Mouse (Mus musculus): ENCODE measurements at regions not wholly inside any gene's neighbourhood (a gene's known extent, or its start where the extent isn't known, plus 50 kb on each side); places are given as distances from the start of the nearest gene placed in this dataset.
A peak's percentile ranks its signal among the peaks of the same experiment; 100 is the strongest.

GRCm38 (mm10) chr8:126713602-126714145 lies 119.9 kb upstream of the Irf2bp2 start:
- Histone ChIP-seq H3K4me3 (replicated peaks; ENCODE audit: low read length) (no peak overlapping the region), H3K36me3 (ENCODE audit: control insufficient read depth, insufficient read depth, low read length) (no peaks in the 10 kb centered on the region), H3K27ac (ENCODE audit: low read length) (no peak overlapping the region), H3K4me1 (ENCODE audit: control insufficient read depth, insufficient read depth, low read length) (peaks cover 16% of the 10 kb centered on the region), H3K27me3 (ENCODE audit: control insufficient read depth, insufficient read depth, low read length) (no peaks in the 10 kb centered on the region), H3K9ac (ENCODE audit: low read length) (no peak overlapping the region), H3K9me3 (replicated peaks; ENCODE audit: control insufficient read depth, low read length) (no peaks in the 10 kb centered on the region), H3K4me2 (ENCODE audit: low read depth, low read length) (no peak overlapping the region)
- peak; percentile 21; the same call in 1 of the 2 replicates for ATAC-seq (ENCODE audit: insufficient read depth, low FRiP score)
- WGBS: 34% methylated on average over 8 of the region's 8 CpGs

GRCm38 (mm10) chr8:126713181-126713580 lies 119.4 kb upstream of the Irf2bp2 start:
- no peak overlapping the region for H3K4me3 ChIP-seq (replicated peaks; ENCODE audit: low read length)
- H3K27me3 ChIP-seq (ENCODE audit: control insufficient read depth, insufficient read depth, low read length): no peaks in the 10 kb centered on the region
- H3K4me1 ChIP-seq (ENCODE audit: control insufficient read depth, insufficient read depth, low read length): peaks cover 18% of the 10 kb centered on the region
- H3K4me2 ChIP-seq (ENCODE audit: low read depth, low read length): no peak overlapping the region
- 0 out of 2 replicates have a peak overlapping the region, but pooled peaks have one; percentile 36 for H3K27ac ChIP-seq (ENCODE audit: low read length)
- 49% methylated on average over 4 of the region's 4 CpGs for WGBS
- H3K9me3 ChIP-seq (replicated peaks; ENCODE audit: control insufficient read depth, low read length): no peaks in the 10 kb centered on the region
- H3K36me3 ChIP-seq (ENCODE audit: control insufficient read depth, insufficient read depth, low read length): no peaks in the 10 kb centered on the region
- H3K9ac ChIP-seq (ENCODE audit: low read length): no peak overlapping the region
- ATAC-seq (ENCODE audit: insufficient read depth, low FRiP score): no peak

GRCm38 (mm10) chr8:126712749-126713148 lies 119.0 kb upstream of the Irf2bp2 start:
- H3K4me2 ChIP-seq (ENCODE audit: low read depth, low read length): no peak overlapping the region
- H3K27me3 ChIP-seq (ENCODE audit: control insufficient read depth, insufficient read depth, low read length): no peaks in the 10 kb centered on the region
- H3K4me1 ChIP-seq (ENCODE audit: control insufficient read depth, insufficient read depth, low read length): peaks cover 18% of the 10 kb centered on the region
- no peaks in the 10 kb centered on the region for H3K36me3 ChIP-seq (ENCODE audit: control insufficient read depth, insufficient read depth, low read length)
- no peak overlapping the region for H3K9ac ChIP-seq (ENCODE audit: low read length)
- 59% methylated on average over 6 of the region's 6 CpGs for WGBS
- H3K9me3 ChIP-seq (replicated peaks; ENCODE audit: control insufficient read depth, low read length): no peaks in the 10 kb centered on the region
- H3K27ac ChIP-seq (ENCODE audit: low read length): 0 out of 2 replicates have a peak overlapping the region, but pooled peaks have one; percentile 36
- no peak overlapping the region for H3K4me3 ChIP-seq (replicated peaks; ENCODE audit: low read length)
- ATAC-seq (ENCODE audit: insufficient read depth, low FRiP score): no peak

DNA sequence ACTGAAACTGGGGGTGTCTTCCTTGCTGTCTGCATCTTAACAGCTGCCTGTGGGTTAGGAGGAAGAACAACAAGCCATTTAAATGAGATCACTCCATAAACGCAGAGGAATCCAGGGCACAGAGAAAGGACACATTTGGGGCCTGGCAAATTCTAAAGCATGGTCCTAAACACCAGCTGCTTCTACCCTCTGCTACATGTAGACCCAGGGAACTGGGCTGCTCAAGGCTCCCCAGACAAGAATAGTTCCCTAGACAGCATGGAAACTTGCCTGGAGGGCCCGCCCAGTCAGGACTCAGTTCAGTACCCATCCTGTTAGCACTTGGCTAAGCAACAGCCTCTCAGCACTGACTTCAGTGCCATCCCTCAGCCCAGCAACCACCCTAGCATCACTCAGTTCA lies 115.2 kb upstream of the Irf2bp2 start:
- 67% methylated on average over 2 of the region's 2 CpGs for WGBS
- H3K9me3 ChIP-seq (replicated peaks; ENCODE audit: control insufficient read depth, low read length): no peaks in the 10 kb centered on the region
- no peak for ATAC-seq (ENCODE audit: insufficient read depth, low FRiP score)

DNA sequence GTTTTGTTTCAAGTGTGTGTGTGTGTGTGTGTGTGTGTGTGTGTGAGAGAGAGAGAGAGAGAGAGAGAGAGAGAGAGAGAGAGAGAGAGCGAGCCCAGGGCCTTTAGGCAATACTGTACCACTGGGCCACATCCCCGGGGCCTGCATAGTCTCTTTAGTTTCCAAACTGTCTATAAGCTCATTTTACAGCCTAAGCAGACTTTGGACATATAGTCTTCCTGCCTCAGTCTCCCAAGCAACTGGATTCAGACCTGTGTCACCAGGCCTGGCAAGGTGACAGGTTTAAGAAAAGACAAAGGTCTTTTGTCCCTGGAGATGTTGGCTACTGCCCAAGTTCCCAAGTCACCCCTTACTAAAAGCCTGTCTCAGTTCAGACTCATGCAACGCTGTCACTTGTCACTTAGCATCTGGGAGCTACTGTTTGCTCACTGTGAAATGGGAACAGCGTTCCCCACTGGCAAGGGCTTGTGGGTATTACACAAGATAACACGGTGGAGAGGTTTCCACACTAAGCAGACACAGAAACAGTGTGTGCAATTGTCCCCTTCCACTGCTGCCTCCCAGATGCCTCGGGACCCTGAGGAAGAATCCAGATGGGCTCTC lies 113.6 kb upstream of the Irf2bp2 start:
- no peak overlapping the region for H3K27ac ChIP-seq (ENCODE audit: low read length)
- H3K4me3 ChIP-seq (replicated peaks; ENCODE audit: low read length): no peak overlapping the region
- 67% methylated on average over 6 of the region's 6 CpGs for WGBS
- ATAC-seq (ENCODE audit: insufficient read depth, low FRiP score): no peak
- peaks cover 10% of the 10 kb centered on the region for H3K4me1 ChIP-seq (ENCODE audit: control insufficient read depth, insufficient read depth, low read length)
- no peaks in the 10 kb centered on the region for H3K27me3 ChIP-seq (ENCODE audit: control insufficient read depth, insufficient read depth, low read length)
- no peak overlapping the region; the same call in 1 of the 2 replicates for H3K9ac ChIP-seq (ENCODE audit: low read length)
- no peaks in the 10 kb centered on the region for H3K36me3 ChIP-seq (ENCODE audit: control insufficient read depth, insufficient read depth, low read length)
- H3K9me3 ChIP-seq (replicated peaks; ENCODE audit: control insufficient read depth, low read length): no peaks in the 10 kb centered on the region
- H3K4me2 ChIP-seq (ENCODE audit: low read depth, low read length): no peak overlapping the region

More for the DNA sequence above, 115.2 kb upstream of the Irf2bp2 start:
- Histone ChIP-seq H3K36me3 (ENCODE audit: control insufficient read depth, insufficient read depth, low read length) (no peaks in the 10 kb centered on the region), H3K4me3 (replicated peaks; ENCODE audit: low read length) (no peak overlapping the region), H3K9ac (ENCODE audit: low read length) (no peak overlapping the region), H3K4me2 (ENCODE audit: low read depth, low read length) (no peak overlapping the region), H3K27me3 (ENCODE audit: control insufficient read depth, insufficient read depth, low read length) (no peaks in the 10 kb centered on the region), H3K4me1 (ENCODE audit: control insufficient read depth, insufficient read depth, low read length) (peaks cover 18% of the 10 kb centered on the region), H3K27ac (ENCODE audit: low read length) (no peak overlapping the region)

DNA sequence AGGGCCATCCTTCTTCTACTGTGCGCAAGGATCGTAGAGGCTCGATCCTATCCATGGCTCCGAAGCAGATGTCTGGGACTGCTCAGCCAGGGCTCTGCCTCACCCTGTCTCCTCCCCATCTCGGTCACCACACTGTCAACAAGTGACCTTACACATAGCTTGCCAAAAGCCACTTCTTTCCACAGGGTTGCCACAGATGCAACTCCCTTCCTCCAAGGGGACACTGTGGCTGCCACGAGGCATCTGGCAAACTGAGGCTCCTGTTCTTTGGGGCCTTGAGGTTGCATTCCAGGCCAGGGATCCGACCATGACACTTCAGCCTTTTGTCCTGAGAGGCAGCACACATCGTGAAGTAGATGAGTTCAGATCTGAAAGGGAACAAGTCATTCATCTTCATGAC lies 112.5 kb upstream of the Irf2bp2 start:
- no peak overlapping the region for H3K9ac ChIP-seq (ENCODE audit: low read length)
- no peak overlapping the region for H3K4me3 ChIP-seq (replicated peaks; ENCODE audit: low read length)
- H3K27ac ChIP-seq (ENCODE audit: low read length): no peak overlapping the region
- no peaks in the 10 kb centered on the region for H3K36me3 ChIP-seq (ENCODE audit: control insufficient read depth, insufficient read depth, low read length)
- no peaks in the 10 kb centered on the region for H3K9me3 ChIP-seq (replicated peaks; ENCODE audit: control insufficient read depth, low read length)
- 77% methylated on average over 8 of the region's 8 CpGs for WGBS
- H3K27me3 ChIP-seq (ENCODE audit: control insufficient read depth, insufficient read depth, low read length): no peaks in the 10 kb centered on the region
- no peak overlapping the region for H3K4me2 ChIP-seq (ENCODE audit: low read depth, low read length)
- no peak for ATAC-seq (ENCODE audit: insufficient read depth, low FRiP score)
- H3K4me1 ChIP-seq (ENCODE audit: control insufficient read depth, insufficient read depth, low read length): peaks cover 10% of the 10 kb centered on the region

GRCm38 (mm10) chr8:126705391-126705790 lies 111.6 kb upstream of the Irf2bp2 start:
- ATAC-seq (ENCODE audit: insufficient read depth, low FRiP score): no peak
- no peak overlapping the region for H3K9ac ChIP-seq (ENCODE audit: low read length)
- no peaks in the 10 kb centered on the region for H3K27me3 ChIP-seq (ENCODE audit: control insufficient read depth, insufficient read depth, low read length)
- no peak overlapping the region for H3K4me3 ChIP-seq (replicated peaks; ENCODE audit: low read length)
- 82% methylated on average over 2 of the region's 2 CpGs for WGBS
- H3K27ac ChIP-seq (ENCODE audit: low read length): no peak overlapping the region
- H3K36me3 ChIP-seq (ENCODE audit: control insufficient read depth, insufficient read depth, low read length): no peaks in the 10 kb centered on the region
- H3K4me1 ChIP-seq (ENCODE audit: control insufficient read depth, insufficient read depth, low read length): peaks cover 6% of the 10 kb centered on the region; the same call in 1 of the 2 replicates
- no peak overlapping the region for H3K4me2 ChIP-seq (ENCODE audit: low read depth, low read length)
- H3K9me3 ChIP-seq (replicated peaks; ENCODE audit: control insufficient read depth, low read length): no peaks in the 10 kb centered on the region

GRCm38 (mm10) chr8:126704706-126705105 lies 110.9 kb upstream of the Irf2bp2 start:
- Histone ChIP-seq H3K27ac (ENCODE audit: low read length) (no peak overlapping the region), H3K9me3 (replicated peaks; ENCODE audit: control insufficient read depth, low read length) (no peaks in the 10 kb centered on the region), H3K4me2 (ENCODE audit: low read depth, low read length) (no peak overlapping the region), H3K36me3 (ENCODE audit: control insufficient read depth, insufficient read depth, low read length) (no peaks in the 10 kb centered on the region), H3K4me1 (ENCODE audit: control insufficient read depth, insufficient read depth, low read length) (peaks cover 7% of the 10 kb centered on the region), H3K4me3 (replicated peaks; ENCODE audit: low read length) (no peak overlapping the region), H3K9ac (ENCODE audit: low read length) (no peak overlapping the region), H3K27me3 (ENCODE audit: control insufficient read depth, insufficient read depth, low read length) (no peaks in the 10 kb centered on the region)
- 81% methylated on average over 8 of the region's 8 CpGs for WGBS
- ATAC-seq (ENCODE audit: insufficient read depth, low FRiP score): no peak

- Histone ChIP-seq H3K9me3 (replicated peaks; ENCODE audit: control insufficient read depth, low read length) (no peaks in the 10 kb centered on the region), H3K9ac (ENCODE audit: low read length) (no peak overlapping the region), H3K4me1 (ENCODE audit: control insufficient read depth, insufficient read depth, low read length) (peaks cover 10% of the 10 kb centered on the region), H3K36me3 (ENCODE audit: control insufficient read depth, insufficient read depth, low read length) (no peaks in the 10 kb centered on the region), H3K27me3 (ENCODE audit: control insufficient read depth, insufficient read depth, low read length) (no peaks in the 10 kb centered on the region), H3K4me2 (ENCODE audit: low read depth, low read length) (no peak overlapping the region), H3K27ac (ENCODE audit: low read length) (no peak overlapping the region), H3K4me3 (replicated peaks; ENCODE audit: low read length) (no peak overlapping the region)
- ATAC-seq (ENCODE audit: insufficient read depth, low FRiP score): no peak
- 76% methylated on average over 5 of the region's 5 CpGs for WGBS
These were observed 109.8 kb upstream of the Irf2bp2 start for GRCm38 (mm10) chr8:126703546-126703945.
